Mouse (Mus musculus) limb, embryonic 14.5 days (tissue): ENCODE results near the gene Pten. TPM values are rescaled to one million over a fixed set of nuclear protein-coding genes. Genes with fewer than 3 reads are reported as not detected.

Experiments used
- ATAC-seq: fragments of 200-750 bp; cut with Nextera tagmentation; 2 replicates; pipeline ENCODE4 v1.8.0; 2017; ENCODE audit warnings: low read depth, moderate number of reproducible peaks, moderate TSS enrichment; ENCODE audit not compliant: low FRiP score
- DNase-seq: peaks from one replicate; pipeline ENCODE4 v3.0.0-alpha.2; 2015; ENCODE audit warnings: low spot score
- H3K27ac ChIP-seq: fragments of 300-500 bp; sonication (generic); replicated peaks from 2 replicates; pipeline ENCODE4 v1.5.1; 2014; ENCODE audit warnings: low read depth, mild to moderate bottlenecking, low read length, moderate library complexity, mixed read lengths
- H3K27me3 ChIP-seq: fragments of 300-500 bp; sonication (generic); 2 replicates; pipeline ENCODE4 v1.6.1; 2014; ENCODE audit warnings: low read length, mixed read lengths; ENCODE audit not compliant: control insufficient read depth, insufficient read depth
- H3K36me3 ChIP-seq: fragments of 300-500 bp; sonication (generic); 2 replicates; pipeline ENCODE4 v1.6.1; 2014; ENCODE audit warnings: mild to moderate bottlenecking, low read length, moderate library complexity, mixed read lengths; ENCODE audit not compliant: control insufficient read depth, insufficient read depth
- H3K4me1 ChIP-seq: fragments of 300-500 bp; sonication (generic); 2 replicates; pipeline ENCODE4 v1.6.1; 2014; ENCODE audit warnings: antibody characterized with exemption, low read length, mixed read lengths; ENCODE audit not compliant: control insufficient read depth, insufficient read depth
- H3K4me2 ChIP-seq: fragments of 300-500 bp; sonication (generic); replicated peaks from 2 replicates; pipeline ENCODE4 v1.6.1; 2014; ENCODE audit warnings: low read depth, mild to moderate bottlenecking, low read length, moderate library complexity; ENCODE audit not compliant: severe bottlenecking
- H3K4me3 ChIP-seq: fragments of 300-500 bp; sonication (generic); replicated peaks from 2 replicates; pipeline ENCODE4 v1.5.1; 2014; ENCODE audit warnings: low read length
- H3K9ac ChIP-seq: fragments of 300-500 bp; sonication (generic); 2 replicates; pipeline ENCODE4 v1.6.1; 2014; ENCODE audit warnings: mild to moderate bottlenecking, low read depth, low read length, moderate library complexity; ENCODE audit not compliant: severe bottlenecking
- H3K9me3 ChIP-seq: fragments of 300-500 bp; sonication (generic); 2 replicates; pipeline ENCODE4 v1.6.1; 2016; ENCODE audit warnings: low read length; ENCODE audit not compliant: control insufficient read depth
- POLR2A ChIP-seq: fragments of 200-500 bp; IDR thresholded peaks from 2 replicates; pipeline ENCODE4 v1.8.0; 2012; ENCODE audit warnings: inconsistent platforms, mild to moderate bottlenecking, moderate library complexity, borderline replicate concordance; ENCODE audit not compliant: insufficient read depth, insufficient read length; ENCODE audit errors: extremely low read depth
- WGBS: fragments of 180-500 bp; shearing (Covaris S2); extraction: QIAGEN DNeasy Blood & Tissue Kit; methylation state at CpG from one replicate; pipeline ENCODE4 v1.1.7; 2014; 5-methylcytosine and 5-hydroxymethylcytosine counted together
- polyA plus RNA-seq, 2 experiments: library from polyadenylated mRNA; depleted of rRNA in 1 of 2; stranded (reverse) in 1 of 2; unstranded in 1 of 2; fragments of >200 nt; fragmentation: Nextera tagmentation in 1 of 2; extraction: Ambion mirVana in 1 of 2; gene quantifications; 2 replicates each; pipeline versions ENCODE4 v1.2.1 to v1.2.3; 2012 to 2014

Gene Pten
- polyA plus RNA-seq, 2 experiments: 12.2 to 17.3 TPM

DNA sequence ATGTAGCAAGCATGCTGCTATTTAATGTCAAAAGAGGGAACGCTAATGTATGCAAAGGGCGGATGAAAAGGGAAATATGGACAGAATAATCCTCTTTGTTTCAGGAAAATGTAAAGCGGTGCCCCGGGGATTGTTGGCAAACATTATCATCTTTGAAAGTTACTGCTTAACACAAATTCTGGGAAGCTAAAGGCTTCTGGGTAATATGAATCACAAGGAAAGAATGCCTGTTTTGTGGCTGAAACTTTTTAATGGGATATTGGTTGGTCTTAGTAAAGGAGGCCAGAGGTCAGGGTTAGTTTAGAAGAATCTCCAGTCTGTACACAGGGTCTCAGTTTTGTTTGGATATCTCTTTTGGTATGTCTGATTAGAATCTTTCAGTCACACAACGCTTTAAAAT lies 87.2 kb downstream of the Pten start:
- H3K4me2 ChIP-seq: no peak overlapping the region
- WGBS: 85% methylated on average over 5 of the region's 5 CpGs
- TF ChIP-seq POLR2A: no peak
- DNase-seq (no peak), ATAC-seq (no peak)
- H3K27me3 ChIP-seq: no peaks in the 10 kb centered on the region
- H3K27ac ChIP-seq: no peak overlapping the region
- H3K36me3 ChIP-seq: no peaks in the 10 kb centered on the region
- no peaks in the 10 kb centered on the region for H3K9me3 ChIP-seq
- H3K9ac ChIP-seq: no peak overlapping the region
- H3K4me1 ChIP-seq: no peaks in the 10 kb centered on the region
- H3K4me3 ChIP-seq: no peak overlapping the region

DNA sequence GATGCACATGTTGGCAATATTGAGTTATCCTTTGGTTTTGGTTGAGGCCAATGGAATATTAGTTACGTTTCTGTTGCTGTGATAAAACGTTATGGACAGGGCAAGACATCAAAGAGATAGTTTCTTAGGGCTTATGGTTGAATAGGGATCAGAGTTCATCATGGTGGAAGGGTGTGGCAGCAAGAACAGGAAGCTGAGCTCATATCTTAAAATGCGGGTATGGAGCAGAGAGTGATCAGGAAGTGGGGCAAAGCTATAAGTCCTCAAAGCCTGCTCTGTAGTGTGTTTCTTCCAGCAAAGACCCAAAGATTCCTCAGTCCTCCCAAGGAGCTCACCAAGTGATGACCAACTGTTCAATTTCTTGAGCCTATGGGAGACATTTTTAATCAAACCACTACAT lies 90.7 kb downstream of the Pten start:
- no peak overlapping the region for H3K9ac ChIP-seq
- 79% methylated on average over 3 of the region's 3 CpGs for WGBS
- no peaks in the 10 kb centered on the region for H3K36me3 ChIP-seq
- no peaks in the 10 kb centered on the region for H3K4me1 ChIP-seq
- ATAC-seq (no peak), DNase-seq (no peak)
- no peaks in the 10 kb centered on the region for H3K9me3 ChIP-seq
- no peak for TF ChIP-seq POLR2A
- H3K27me3 ChIP-seq: no peaks in the 10 kb centered on the region
- no peak overlapping the region for H3K27ac ChIP-seq
- no peak overlapping the region for H3K4me3 ChIP-seq
- H3K4me2 ChIP-seq: no peak overlapping the region

DNA sequence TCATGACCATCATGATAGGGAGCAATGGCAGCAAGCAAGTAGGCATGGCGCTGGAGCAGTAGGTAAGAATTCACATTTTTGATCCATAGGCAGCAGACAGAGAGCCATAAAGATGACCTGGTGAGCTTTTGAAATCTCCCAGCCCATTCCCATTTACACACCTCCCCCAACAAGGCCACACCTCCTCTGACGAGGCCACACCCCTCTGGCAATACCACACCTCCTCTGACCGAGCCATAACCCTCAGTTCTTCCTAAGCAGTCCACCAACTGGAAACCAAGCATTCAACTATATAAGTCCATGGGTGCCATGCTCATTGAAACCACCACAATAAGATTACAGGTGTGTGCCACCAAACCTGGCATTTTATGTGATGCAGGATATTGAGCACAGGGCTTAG lies 95.0 kb downstream of the Pten start:
- no peak for TF ChIP-seq POLR2A
- no peak overlapping the region for H3K4me3 ChIP-seq
- no peak overlapping the region for H3K9ac ChIP-seq
- no peaks in the 10 kb centered on the region for H3K4me1 ChIP-seq
- H3K4me2 ChIP-seq: no peak overlapping the region
- no peak overlapping the region for H3K27ac ChIP-seq
- no peaks in the 10 kb centered on the region for H3K9me3 ChIP-seq
- ATAC-seq: no peak
- DNase-seq: no peak
- H3K27me3 ChIP-seq: no peaks in the 10 kb centered on the region
- H3K36me3 ChIP-seq: no peaks in the 10 kb centered on the region
- 72% methylated on average over 3 of the region's 3 CpGs for WGBS

DNA sequence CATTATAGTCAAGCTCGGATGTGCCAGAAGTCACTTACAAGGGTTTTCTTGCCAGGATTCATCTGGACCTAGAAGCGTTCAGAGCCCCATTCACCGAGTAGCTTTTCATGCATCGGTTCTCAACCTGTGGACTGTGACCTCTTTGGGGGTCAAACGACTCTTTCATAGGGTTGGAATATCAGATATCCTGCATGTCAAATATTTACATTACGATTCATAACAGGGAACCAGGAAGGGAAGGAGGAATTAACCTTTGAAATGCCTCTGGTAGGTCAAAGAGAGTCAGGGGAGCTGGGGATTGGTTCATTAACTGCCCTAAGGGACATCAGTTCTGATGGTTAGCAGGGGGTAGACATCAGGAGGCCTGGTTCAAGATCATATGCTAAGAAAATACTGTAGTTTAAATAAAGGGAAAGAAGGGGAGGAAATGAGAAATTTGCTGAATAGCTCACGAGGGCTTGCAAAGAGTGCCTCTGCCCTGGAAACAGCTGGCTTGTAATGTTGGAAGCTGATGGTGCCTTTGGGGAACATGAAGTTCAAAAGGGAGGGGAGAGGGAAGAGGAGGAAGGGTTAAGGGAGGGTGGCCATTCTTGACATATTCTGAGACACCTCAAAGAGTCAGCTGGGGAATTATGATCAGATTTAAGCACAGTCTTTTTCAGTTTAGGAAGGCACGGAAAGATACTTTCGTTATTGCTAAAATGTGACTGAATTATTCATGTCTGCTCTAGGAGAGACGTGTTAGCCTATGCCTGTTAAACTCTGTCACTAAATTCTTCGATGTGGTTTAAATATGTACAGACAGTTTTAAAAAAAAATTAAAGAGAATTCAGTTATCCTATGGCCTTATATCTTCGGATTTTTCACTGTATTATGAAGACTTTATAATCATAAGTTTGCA lies 104.6 kb downstream of the Pten start:
- Histone ChIP-seq H3K27ac (no peak overlapping the region), H3K4me2 (peak overlapping the region; percentile 24; the same call in 1 of the 2 replicates), H3K9ac (no peak overlapping the region), H3K9me3 (no peaks in the 10 kb centered on the region), H3K4me1 (0 out of 2 replicates have a peak, but pooled peaks cover 8% of the 10 kb centered on the region), H3K36me3 (no peaks in the 10 kb centered on the region), H3K4me3 (no peak overlapping the region), H3K27me3 (no peaks in the 10 kb centered on the region)
- ATAC-seq (no peak), DNase-seq (no peak)
- 48% methylated on average over 12 of the region's 12 CpGs for WGBS
- no peak for TF ChIP-seq POLR2A

DNA sequence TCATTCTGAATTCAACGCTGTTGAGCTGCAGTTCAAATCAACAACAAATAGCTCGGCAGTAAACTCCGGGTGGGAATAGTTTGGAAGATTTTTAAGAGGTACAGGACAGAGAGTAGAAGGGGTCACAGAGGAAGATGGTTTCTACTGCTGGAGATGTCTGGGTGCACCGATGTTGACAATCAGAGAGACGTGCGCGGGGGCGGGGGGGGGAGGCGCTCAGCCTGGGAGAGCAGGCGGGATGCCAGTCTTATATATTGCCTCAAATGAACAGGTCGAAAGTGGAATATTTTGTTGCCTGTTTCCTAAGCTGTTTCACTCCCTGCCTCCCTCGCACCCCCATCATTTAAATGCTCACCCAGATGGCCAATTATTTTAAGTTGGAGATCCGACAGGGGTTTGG lies 109.5 kb downstream of the Pten start:
- ATAC-seq: no peak
- H3K36me3 ChIP-seq: no peaks in the 10 kb centered on the region
- no peaks in the 10 kb centered on the region for H3K27me3 ChIP-seq
- no peak for TF ChIP-seq POLR2A
- H3K4me2 ChIP-seq: peak overlapping the region; percentile 41
- H3K27ac ChIP-seq: no peak overlapping the region
- no peak for DNase-seq
- 5% methylated on average over 13 of the region's 13 CpGs for WGBS
- no peaks in the 10 kb centered on the region for H3K9me3 ChIP-seq
- H3K4me1 ChIP-seq: peaks cover 3% of the 10 kb centered on the region; the same call in 1 of the 2 replicates
- no peak overlapping the region for H3K9ac ChIP-seq
- H3K4me3 ChIP-seq: 0 out of 2 replicates have a peak overlapping the region, but pooled peaks have one; percentile 14
